Mouse (Mus musculus) heart, postnatal 4 days (tissue): ENCODE measurements at regions not wholly inside any gene's neighbourhood (a gene's known extent, or its start where the extent isn't known, plus 50 kb on each side); places are given as distances from the start of the nearest gene placed in this dataset.
A peak's percentile ranks its signal among the peaks of the same experiment; 100 is the strongest.

Source experiments
- DNase-seq: peaks from one replicate; pipeline ENCODE4 v3.0.0; 2021

DNA sequence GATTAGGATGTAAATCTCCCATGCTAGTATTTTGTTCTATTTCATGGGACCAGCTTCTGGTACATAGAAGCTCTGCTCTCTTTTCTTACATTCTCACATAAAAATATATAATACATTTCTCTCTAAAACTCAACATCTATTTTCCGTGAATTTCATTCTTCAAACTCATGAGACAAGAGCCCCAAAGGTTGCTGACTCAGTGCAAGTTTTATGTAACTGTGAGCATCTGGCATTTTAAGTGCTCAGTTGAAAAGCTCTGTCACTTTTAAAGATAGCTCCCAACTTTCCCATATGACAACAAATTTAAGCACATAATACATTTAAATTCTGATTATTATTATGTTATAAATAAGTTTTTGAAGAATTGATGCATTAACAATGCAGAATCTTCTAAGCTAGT is 268.5 kb downstream of the AW209491 start:
- DNase-seq = no peak

DNA sequence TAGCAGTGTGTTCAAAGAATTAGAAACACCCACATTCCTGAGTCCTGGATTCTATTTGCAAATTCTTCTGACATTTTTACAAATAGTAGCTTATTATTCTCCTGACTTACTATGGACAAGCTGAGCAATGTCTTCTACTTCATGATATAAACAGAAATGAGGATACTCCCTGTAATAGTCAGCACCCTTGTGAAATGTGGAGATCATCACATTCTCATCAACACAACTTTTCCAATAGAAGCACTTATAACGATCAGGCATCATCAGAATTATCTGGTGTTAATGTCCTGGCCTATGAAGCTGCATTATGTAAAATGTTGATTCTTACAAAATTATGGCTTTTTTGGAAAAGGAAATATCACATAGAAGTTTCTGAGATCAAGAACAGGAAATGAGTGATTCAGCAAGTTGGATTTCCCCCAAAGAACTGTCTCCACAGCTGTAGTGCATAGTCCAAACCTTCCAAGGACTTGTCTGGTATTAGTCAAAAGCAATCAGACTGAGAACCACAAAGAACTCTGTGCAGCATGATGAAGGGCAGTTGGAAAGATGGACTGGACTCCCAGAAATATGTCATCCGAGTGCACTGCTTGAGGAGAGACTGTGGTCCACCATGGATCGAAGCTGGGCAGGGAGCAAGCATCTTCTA is 300.3 kb downstream of the AW209491 start:
- DNase-seq = peak; percentile 10

DNA sequence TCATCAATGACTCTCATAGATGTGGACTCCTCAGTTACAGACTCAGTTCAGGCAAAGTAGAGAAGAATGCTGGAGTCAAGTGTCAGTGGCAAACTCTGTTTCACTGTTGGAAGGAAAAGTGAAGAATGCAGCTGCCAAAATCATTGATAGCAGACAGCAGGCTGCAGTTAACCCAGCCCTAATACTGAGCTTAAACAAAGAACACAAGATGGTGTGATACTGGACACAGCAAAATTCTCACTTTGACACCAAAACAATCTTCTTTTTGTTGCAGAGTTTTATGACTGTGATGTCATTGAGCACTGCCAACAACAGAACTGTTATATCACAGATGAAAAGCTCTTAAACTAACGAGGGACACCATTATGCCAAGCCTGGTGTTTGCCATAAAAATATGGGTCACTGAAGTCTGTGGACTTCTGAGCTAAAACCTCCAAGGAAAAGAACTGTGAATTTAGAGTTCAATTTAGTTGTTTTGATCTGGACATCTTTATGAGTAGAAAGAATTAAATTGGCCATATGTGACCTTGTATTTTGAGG is 336.3 kb downstream of the AW209491 start:
- no peak for DNase-seq

DNA sequence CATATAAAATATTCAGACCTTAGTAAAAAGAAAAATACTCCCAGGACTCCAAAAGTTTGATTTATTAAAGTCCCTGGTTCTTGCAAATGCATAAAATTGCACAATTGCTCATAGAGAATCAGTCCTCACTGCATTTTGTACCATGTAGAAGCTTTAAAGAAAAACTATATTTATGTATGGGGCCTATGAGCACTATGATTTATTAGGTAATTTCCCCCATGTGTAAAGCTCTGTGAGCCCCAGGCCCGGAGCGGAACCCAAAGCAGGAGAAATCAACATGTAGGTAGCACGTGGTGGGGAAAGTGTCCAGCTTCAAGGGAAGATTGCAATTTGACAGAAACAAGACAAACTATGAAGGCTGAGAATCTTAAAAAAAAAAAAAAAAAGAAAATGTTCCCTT is 372.7 kb downstream of the AW209491 start:
- DNase-seq = no peak

DNA sequence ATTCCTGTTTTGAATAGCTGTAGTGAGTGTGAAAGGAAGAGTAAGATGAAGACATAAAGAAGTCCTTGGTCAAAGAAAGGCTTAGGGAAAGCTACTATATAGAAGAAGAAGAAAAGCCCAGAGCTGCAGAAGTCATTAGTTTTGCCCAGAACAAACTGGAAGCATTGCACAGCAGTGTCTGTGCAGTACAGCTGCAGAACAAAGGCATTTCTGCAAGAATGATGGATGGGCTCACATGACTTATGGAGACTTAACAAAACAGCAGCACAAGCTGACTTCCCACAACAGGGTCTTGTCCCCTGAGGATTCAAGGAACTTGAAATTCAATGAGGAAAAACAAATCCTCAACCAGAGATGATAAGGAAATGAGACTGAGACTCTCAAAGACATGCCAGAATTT is 381.7 kb downstream of the AW209491 start:
- DNase-seq = no peak

DNA sequence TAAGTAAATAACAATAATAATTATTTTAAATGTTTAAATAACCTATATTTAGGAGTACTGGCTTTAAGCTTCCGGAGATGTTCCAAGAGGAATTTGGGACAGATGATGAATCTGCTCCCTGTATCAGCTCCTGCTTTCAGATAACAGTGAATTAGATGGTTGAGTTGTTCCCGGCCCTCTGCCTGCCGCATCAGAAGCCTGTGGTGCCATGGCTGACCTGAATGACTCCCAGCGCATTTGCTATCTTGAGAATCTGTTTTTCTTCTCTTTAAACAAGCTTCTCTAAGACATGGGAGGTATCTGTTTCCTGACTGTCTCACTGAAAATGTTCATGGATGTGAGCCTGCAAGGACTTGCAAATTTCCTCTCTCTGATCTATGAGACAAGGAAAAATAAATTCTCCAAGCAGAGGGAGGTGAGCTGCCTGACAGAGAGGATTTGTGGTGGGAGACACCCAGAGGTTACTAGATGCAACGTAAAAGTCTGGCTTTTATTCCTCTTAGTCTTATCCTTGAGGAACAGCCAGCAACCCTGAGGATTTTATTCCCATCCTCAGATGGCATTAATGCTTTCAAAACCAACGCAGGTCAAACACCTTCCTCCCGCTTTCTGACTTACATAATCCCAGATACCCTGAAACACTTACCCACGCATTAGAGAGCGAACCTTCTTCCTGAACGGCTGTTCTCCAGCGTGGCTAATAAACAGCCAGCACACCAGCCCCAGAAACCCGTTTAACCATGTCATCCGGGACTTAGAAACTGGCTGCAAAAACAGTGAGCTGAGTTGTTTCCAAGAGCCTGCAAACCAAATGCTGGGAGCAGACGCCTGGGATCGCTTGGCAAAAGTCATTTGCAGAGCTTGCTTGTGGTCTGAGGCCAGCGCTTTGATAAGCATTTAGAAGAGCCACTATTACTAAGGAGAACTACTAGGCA is 389.1 kb downstream of the AW209491 start:
- DNase-seq = peak; percentile 18

DNA sequence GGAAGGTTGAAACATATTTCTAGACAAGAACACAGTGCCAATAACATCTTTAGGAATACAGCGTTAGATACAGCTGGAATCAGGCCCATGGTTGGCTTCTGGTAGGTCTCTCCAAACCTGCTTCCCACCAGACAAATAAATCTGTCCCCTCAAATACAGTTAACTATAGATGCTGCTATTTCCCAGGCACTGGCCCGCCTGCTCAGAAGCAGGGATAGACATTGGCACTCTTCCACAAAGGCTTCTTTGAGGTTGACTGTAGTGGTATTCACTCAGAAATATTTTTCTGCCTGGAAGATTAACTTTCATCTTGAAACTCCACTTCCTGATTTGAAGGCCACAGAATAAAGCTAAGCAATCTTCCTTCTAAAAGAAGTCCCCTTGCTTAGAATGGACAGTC is 396.6 kb downstream of the AW209491 start:
- DNase-seq = no peak

DNA sequence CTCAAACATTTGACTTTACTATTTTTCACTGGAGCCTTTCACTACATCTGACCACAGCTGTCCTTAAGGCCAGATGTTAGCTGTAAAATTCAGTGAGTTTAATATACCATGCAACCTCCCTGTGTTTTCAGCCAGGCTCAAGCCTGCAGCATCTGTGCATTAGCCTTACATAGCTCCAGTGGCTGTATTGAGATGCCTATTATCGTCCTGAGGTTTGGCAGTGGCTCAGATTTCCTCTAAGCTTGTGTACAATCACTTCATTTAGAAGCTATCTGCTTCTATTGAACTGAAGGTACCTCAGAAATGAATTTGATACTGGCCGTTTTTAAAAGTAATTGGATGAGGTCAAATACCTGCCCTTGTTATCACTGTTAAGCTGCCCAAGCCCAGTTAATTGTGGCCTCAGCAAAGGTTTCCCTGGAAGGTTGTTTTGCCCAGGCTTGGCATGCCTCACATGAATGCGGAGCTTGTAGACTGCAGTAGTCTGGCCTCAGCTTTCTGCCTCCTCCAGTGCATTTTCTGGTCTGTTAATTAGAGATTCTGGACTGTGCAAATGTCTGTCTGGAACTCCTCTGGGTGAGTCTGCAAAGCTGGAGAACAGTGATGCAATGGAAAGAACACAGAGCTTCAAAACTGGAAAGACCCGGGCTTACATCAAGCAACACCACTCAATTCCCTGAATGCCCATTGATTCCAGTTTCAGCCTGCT is 410.2 kb upstream of the Gli3 start:
- peak; percentile 6 for DNase-seq

DNA sequence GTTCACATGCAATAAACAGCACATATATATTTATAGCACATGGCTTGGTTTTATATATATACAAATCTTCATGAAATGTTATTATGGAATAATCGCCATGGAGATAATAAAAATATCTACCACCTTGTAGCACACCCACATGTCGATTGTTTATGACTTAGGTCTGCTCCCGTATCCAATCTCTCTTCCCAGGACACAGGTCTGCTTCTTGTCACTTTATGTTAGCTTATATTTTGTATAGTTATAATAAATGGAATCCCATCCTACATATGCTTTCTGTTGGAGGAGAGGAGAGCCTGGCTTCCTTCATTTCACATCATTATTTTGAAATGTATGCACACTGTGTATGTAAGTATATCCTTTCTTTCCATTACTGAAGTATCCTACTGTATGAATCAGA is 408.3 kb upstream of the Gli3 start:
- DNase-seq = no peak

DNA sequence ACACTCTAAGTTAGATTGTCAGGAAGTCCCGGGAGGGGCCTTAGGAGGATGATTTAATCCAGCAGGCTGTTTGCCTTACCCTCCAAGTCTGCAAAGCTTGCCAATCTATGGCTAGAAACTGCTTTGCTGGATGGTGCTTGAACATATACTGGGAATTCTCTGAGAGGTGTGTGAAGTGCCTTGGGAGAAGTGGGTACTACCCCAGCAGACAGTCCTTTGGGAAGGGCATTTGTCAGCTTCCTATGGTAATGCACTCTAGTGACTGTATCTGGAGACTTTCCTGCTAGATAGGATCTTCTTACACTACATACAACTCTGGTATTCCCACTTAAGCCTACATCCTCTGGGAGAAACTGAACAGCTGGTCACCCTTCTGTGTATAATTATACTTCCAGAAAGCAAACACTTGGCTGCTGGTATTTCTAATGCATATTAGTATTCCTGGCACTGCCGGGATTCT is 384.4 kb upstream of the Gli3 start:
- no peak for DNase-seq

DNA sequence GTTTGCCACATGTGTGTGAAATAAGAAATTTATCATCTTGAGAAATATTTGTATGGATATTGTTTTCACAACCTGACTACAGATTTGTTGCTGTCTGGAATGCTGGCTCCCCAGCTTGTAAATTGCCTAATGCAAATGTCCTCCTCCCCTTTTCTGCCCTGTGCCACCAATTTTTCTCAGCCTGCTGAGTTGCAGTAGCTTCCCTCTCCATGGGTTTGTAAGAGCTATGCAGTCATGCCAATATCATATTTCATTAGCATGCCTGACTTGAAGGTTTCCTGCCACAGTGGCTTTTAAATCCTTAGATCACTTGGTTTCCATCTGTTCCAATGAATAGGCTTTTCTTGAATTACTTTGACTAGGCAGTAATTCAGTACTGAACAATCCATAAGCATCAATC is 383.9 kb upstream of the Gli3 start:
- DNase-seq = no peak

DNA sequence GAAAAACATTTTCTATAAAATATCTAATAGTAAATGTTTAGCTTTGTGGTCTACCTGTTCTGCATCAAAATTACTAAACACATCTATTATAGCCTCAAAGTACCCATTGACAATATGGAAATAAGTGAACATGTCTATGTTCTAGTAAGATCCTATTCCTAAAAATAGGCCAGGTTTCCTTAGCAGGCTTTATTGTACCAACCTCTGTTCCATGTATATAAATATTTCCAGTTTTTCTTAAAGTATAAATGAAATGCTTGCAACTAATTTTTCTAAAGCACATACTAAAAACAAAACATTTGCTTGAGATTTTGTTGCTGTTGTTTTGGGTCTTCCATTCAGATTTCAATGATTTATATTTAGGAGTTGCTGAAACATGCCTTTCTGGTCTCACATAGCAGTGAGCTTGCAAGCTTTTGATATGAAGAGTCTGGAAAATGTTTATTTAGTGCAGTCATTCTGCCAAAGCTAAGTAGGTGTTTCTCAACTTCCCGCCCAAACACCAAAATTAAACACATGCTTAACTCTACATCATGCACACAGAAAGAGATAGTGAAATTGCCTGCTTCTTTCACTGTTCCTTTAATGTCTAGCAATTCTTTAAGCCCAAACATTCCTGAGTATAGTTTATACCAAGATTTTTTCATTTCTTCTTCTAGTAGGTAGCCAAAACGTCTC is 380.6 kb upstream of the Gli3 start:
- DNase-seq = no peak

DNA sequence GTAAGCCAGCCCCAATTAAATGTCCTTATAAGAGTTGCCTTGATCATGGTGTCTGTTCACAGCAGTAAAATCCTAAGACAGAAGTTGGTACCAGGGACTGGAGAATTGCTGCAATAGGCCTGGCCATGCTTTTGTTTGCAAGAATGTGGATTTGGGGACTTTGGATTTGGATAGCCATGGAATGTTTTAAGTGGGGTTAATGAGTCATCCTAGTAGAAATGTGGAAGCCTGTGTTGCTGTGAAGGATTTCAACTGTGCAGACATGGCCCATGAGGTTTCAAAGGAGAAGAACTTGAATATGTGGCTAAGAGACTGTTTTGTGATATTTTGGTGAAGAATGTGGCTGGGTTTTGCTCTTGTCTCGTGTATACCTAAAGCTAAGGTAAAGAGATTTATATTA is 368.2 kb upstream of the Gli3 start:
- DNase-seq = no peak

DNA sequence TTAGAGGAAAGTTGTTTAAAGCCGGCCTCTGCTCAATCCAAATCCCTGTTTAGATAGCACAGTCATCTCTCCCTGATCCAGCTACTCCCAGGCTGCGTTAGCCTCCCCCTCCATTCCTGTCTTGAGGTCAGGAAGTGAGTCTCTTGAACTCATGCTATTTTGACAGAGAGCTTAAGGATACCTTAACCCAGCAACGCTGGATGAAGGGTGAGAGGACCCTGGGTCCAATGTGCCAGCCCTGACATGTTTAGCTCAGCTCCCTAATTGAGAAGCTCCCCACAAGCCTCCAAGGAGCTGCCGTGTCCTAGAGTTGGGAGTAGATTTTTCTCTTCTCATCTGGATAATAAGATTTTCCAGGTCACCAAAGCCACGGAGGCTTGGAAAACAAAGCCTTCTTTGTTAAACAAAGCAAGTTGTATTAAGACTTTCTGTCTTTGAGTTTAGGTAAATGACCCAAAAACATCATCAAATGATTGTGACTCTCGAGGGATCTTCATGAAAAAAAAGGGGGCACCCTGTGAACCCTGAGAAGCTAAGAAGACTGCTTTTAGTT is 355.2 kb upstream of the Gli3 start:
- DNase-seq = no peak

DNA sequence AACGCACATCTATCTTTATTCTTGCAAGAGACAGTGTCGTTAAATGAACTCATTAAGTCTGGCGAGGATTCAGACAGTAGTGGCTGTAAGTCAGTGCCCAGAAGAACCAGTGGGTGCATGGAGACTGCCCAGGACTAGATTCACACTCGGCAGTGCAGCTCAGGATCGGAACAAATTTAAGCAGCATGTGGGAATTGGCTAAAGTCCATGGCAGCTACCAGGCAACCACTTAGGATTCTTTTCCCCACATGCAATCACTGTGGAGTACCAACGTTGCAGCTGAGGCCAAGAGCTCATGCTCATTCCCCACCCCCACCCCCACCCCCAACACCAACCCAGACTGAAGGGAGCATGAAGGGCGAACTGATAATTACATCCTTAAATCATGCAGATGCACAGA is 349.7 kb upstream of the Gli3 start:
- DNase-seq = no peak

DNA sequence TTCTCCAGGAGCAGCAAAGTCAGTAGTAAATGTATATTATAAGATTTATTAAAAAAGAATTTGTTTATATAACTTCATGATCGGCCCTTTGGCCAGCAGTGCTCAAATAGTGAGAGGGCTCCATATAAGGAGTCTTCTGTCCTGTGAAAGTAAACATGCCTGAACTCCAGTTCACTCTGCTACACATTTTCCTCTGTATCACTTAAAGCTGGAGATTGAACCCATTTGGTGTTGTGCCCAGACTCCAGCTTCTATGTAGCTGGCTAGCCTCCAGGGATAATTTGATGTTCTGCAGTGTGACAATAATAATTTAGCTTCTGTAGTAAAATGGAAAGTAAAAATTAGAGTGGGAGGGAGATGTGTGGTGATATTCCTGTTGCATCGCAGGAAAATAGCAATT is 332.8 kb upstream of the Gli3 start:
- DNase-seq = no peak

DNA sequence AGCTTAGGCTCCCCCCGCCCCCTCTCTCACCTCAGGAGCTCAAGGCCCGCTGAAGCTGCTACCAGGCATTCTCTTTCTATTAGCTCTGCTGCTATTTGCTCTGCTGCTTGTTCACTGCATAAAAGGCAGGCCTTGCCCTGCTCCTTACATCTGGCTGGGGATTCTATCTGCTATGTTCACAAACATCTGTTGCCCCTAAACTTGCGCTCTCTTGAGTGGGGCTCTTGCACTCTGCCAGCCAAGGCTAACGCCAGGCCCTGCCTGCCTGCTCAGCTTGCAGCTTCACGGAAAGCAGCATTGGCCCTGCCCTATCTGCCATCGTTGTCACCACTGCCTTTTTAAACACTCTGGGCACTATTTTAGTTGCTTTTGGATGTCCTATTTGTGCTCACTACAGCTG is 316.9 kb upstream of the Gli3 start:
- DNase-seq = no peak

DNA sequence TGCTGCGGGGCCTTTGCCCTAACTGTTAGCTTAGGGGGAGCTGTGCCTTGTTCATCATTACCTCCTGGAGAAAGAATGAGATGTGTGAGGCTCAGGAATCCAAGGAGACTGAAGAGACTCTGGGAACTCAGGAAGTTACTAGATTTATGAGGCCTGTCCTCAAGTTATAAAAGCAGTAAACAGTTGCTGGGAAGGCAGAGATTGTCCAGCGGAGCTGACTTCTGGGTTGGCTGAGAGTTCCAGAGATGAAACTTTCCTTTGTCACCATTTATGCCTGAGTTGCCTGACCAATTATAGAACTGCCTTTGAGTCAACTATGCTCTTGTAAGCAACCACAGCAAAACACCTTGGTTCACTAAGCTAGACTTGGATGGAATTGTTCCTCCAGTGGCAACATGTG is 282.1 kb upstream of the Gli3 start:
- no peak for DNase-seq

DNA sequence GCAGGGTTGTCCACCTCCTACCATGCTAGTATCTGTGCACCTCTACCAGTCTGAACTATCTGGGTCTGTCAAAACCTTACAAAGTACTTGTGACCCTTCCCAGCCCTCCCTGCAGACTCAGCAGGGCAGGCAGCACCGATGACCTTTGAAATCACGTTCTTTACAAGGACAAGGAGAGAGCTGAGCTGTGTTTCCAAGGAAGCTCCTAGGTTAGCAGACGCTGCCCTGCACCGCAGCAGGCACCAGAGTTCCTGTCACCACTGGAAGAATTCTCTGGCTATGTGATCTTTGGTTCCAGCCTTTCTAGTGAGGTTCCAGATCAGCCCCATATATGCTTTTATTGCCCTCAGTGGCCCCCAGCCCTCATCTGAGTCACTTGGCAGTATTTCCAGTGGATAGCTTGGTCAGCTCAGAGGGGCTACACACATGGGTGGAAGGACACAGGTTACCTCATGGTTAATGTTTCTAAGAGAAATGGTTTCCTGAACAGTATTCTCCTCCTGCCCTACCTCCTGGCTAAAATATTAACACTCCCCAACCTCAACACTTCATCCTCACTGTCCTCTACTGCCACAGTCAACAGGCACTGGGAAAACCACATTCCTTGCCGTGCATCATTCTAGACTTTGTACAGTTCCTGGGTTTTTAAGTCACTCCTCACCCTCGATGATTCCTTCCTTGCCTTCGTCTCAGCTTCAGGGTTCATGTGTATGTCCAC is 251.2 kb upstream of the Gli3 start:
- DNase-seq = no peak

DNA sequence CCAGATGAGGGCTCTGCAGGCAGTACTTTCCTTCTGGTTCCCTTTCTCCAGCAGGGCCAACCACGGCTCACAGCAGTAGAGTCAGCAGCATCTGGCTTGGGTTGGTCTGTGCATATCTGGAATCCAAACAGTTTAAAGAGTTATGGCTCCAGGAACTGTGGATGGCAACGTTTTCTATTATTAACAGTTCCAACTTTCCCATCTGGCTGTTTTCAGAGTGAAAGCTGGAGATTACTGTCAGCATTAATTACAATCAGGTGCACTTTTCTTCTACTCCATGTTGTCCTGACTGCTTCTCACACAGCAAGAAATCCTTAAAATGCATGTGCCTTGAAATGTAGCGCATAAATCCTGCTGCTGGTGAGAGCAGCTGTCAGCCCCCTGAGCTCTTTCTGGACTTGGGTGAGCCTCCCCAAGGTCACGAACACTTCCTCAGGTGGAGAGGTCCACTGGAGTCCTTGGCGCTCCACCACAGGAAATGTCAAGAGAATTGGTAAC is 250.6 kb upstream of the Gli3 start:
- DNase-seq = no peak

DNA sequence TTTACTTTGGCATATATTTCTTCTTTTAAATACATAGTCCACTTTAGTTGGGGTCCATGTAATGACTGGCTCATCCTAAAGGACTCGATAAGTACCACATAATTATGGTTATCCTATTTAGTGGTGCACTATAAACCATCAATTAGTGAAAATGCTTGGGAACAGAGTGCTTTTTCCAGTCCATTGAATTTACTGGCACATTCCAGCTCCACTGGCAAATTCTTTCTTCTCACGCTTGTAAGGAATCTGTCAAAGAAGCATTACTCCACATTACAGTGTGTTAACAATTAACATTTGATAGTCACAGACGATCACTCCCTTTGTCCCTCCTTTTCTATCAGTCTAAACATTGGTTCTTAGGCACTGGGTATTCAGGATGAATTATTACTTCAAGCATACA is 241.7 kb upstream of the Gli3 start:
- DNase-seq = no peak
